Mouse (Mus musculus) kidney, embryonic 15.5 days (tissue): Measurements from ENCODE around the gene Edn3. TPM values are rescaled to one million over a fixed set of nuclear protein-coding genes. Genes with fewer than 3 reads are reported as not detected.

Source experiments
- ATAC-seq: fragments of 200-750 bp; cut with Nextera tagmentation; replicated peaks from 2 replicates; pipeline ENCODE4 v1.8.0; 2017; ENCODE audit warnings: moderate TSS enrichment; ENCODE audit not compliant: low FRiP score
- H3K27ac ChIP-seq: fragments of 300-500 bp; sonication (generic); 2 replicates; pipeline ENCODE4 v1.5.1; 2015; ENCODE audit warnings: mild to moderate bottlenecking, inconsistent platforms
- H3K27me3 ChIP-seq: fragments of 300-500 bp; sonication (generic); 2 replicates; pipeline ENCODE4 v1.6.1; 2015; ENCODE audit warnings: inconsistent platforms
- H3K36me3 ChIP-seq: fragments of 300-500 bp; sonication (generic); 2 replicates; pipeline ENCODE4 v1.6.1; 2015; ENCODE audit warnings: inconsistent platforms
- H3K4me1 ChIP-seq: fragments of 300-500 bp; sonication (generic); 2 replicates; pipeline ENCODE4 v1.6.1; 2015; ENCODE audit warnings: inconsistent platforms
- H3K4me2 ChIP-seq: fragments of 300-500 bp; sonication (generic); 2 replicates; pipeline ENCODE4 v1.6.1; 2015; ENCODE audit warnings: moderate library complexity, mild to moderate bottlenecking, inconsistent platforms
- H3K4me3 ChIP-seq: fragments of 300-500 bp; sonication (generic); replicated peaks from 2 replicates; pipeline ENCODE4 v1.5.1; 2015; ENCODE audit warnings: mild to moderate bottlenecking, inconsistent platforms
- H3K9ac ChIP-seq: fragments of 300-500 bp; sonication (generic); 2 replicates; pipeline ENCODE4 v1.6.1; 2015; ENCODE audit warnings: mild to moderate bottlenecking, inconsistent platforms
- H3K9me3 ChIP-seq: fragments of 300-500 bp; sonication (generic); replicated peaks from 2 replicates; pipeline ENCODE4 v1.6.1; 2016; ENCODE audit warnings: inconsistent platforms
- WGBS: fragments of 180-500 bp; shearing (Covaris S2); methylation state at CpG from one replicate; pipeline ENCODE4 v1.1.7; 2015; ENCODE audit warnings: mixed read lengths; 5-methylcytosine and 5-hydroxymethylcytosine counted together
- polyA plus RNA-seq: library from polyadenylated mRNA; unstranded; fragments of >200 nt; fragmentation: Nextera tagmentation; extraction: Ambion mirVana; gene quantifications from 2 replicates; pipeline ENCODE4 v1.2.1, GENCODE M21; 2015

Edn3 gene
- polyA plus RNA-seq, 1 experiment from 2014 or later: 7.7 TPM

GRCm38 (mm10) chr2:174802453-174802852 is 42.0 kb downstream of the Edn3 start:
- 82% methylated on average over 6 of the region's 6 CpGs for WGBS
- Histone ChIP-seq H3K4me1 (no peaks in the 10 kb centered on the region), H3K27me3 (no peaks in the 10 kb centered on the region), H3K9ac (no peak overlapping the region), H3K9me3 (no peaks in the 10 kb centered on the region; the same call in 1 of the 2 replicates), H3K4me3 (no peak overlapping the region), H3K27ac (no peak overlapping the region), H3K36me3 (no peaks in the 10 kb centered on the region), H3K4me2 (no peak overlapping the region)
- ATAC-seq: no peak

DNA sequence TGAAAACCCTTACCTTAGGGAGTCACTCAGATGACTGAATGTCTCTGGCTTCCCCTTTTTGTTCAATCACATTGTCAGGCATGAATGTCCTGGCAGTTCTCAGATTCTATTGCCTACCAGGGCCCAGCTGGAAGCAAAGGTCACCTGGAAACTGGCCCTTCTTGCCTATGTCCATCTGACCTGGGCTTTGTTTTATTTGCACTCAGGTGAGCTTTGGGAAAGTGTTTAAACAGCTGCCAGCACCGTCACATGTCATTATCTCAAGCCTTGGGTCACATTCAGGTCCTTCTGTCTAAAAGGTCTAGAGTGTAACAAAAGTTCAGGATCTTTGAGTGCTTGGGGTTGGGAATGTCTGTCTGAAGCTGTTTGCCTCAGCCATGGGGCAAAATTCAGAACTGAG is 43.2 kb downstream of the Edn3 start:
- Histone ChIP-seq H3K9me3 (no peaks in the 10 kb centered on the region; the same call in 1 of the 2 replicates), H3K4me2 (no peak overlapping the region), H3K4me1 (no peaks in the 10 kb centered on the region), H3K27ac (no peak overlapping the region), H3K9ac (no peak overlapping the region), H3K27me3 (no peaks in the 10 kb centered on the region), H3K4me3 (no peak overlapping the region), H3K36me3 (no peaks in the 10 kb centered on the region)
- WGBS: 70% methylated on average over 1 of the region's 1 CpGs
- ATAC-seq: no peak

DNA sequence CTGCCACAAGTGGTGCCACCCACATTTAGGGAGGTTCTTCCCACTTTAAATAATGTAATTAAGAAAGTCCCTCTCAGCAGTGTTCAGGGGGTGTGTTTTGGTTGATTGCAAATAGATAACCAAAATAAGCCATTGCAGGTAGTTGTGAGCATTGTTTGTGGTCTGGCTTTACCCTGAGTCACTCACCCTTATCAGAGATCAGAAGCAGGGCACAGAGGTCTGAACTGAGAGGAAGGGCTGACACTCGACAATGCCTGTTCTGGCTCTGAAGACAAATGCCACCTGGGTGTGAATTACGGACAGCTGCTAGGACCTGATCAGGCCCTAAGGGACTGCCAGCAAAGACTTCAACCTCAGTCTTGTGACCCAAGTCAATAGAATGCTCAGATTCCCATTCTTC is 47.5 kb downstream of the Edn3 start:
- WGBS: 15% methylated on average over 2 of the region's 2 CpGs
- no peak overlapping the region for H3K27ac ChIP-seq
- no peaks in the 10 kb centered on the region for H3K4me1 ChIP-seq
- H3K27me3 ChIP-seq: no peaks in the 10 kb centered on the region
- no peak overlapping the region for H3K4me2 ChIP-seq
- H3K9me3 ChIP-seq: no peaks in the 10 kb centered on the region; the same call in 1 of the 2 replicates
- no peaks in the 10 kb centered on the region for H3K36me3 ChIP-seq
- H3K9ac ChIP-seq: no peak overlapping the region
- no peak; the same call in 1 of the 2 replicates for ATAC-seq
- H3K4me3 ChIP-seq: no peak overlapping the region

DNA sequence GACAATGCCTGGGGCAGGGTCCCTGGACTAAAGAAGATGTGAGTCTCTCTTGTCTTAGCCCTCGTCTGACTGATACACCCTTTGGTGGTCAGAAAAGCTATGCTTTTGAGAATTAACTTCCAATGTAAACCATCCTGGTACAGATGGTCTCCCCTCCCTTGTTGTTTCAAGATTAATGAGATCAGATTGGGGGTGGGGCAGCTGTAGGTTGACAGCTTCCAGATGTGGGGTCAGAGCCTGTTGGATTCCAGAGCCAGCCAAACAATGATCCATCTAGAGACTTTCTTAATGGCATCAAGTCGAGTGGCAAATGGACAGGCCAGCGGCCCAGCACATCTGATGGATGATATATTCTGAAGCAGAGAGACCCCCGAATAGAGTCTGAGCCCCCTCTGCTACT is 48.9 kb downstream of the Edn3 start:
- 49% methylated on average over 4 of the region's 4 CpGs for WGBS
- 0 out of 2 replicates have a peak, but pooled peaks cover 5% of the 10 kb centered on the region for H3K4me1 ChIP-seq
- H3K27me3 ChIP-seq: no peaks in the 10 kb centered on the region
- no peaks in the 10 kb centered on the region; the same call in 1 of the 2 replicates for H3K9me3 ChIP-seq
- H3K27ac ChIP-seq: no peak overlapping the region
- no peak overlapping the region for H3K9ac ChIP-seq
- H3K4me3 ChIP-seq: no peak overlapping the region
- no peak overlapping the region for H3K4me2 ChIP-seq
- no peak for ATAC-seq
- H3K36me3 ChIP-seq: no peaks in the 10 kb centered on the region

DNA sequence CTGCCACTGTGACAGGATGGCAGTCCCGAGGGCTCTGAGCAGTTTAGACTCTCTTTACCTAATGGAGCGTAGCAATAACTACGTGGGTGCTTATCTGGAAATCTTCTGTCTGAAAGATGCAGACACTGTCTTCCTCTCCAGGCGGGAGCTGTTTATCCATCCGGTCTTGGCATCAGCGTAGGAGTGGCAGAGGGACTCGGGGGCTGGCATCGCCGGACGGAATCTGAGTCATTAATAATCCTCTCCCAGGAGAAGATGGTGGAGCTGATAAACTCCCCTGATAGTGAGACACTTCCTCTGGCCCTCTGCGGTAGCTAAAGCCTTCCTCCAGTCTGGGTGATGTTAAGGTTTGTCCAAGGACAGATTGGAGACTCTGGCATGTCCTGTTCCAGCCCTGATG is 52.9 kb downstream of the Edn3 start:
- peak overlapping the region; percentile 9; the same call in 1 of the 2 replicates for H3K27ac ChIP-seq

GRCm38 (mm10) chr2:174816163-174816562 is 55.7 kb downstream of the Edn3 start:
- no peak for ATAC-seq
- WGBS: 89% methylated on average over 2 of the region's 2 CpGs
- H3K4me2 ChIP-seq: no peak overlapping the region

More for the DNA sequence above, 52.9 kb downstream of the Edn3 start:
- WGBS: 20% methylated on average over 11 of the region's 11 CpGs
- Histone ChIP-seq H3K4me3 (no peak overlapping the region), H3K36me3 (no peaks in the 10 kb centered on the region), H3K9me3 (no peaks in the 10 kb centered on the region), H3K4me2 (no peak overlapping the region), H3K9ac (no peak overlapping the region), H3K4me1 (peaks cover 9% of the 10 kb centered on the region), H3K27me3 (no peaks in the 10 kb centered on the region)
- 0 out of 2 replicates have a peak, but pooled peaks have one; percentile 46 for ATAC-seq

GRCm38 (mm10) chr2:174820286-174820685 is 59.9 kb downstream of the Edn3 start:
- no peak for ATAC-seq
- Histone ChIP-seq H3K9ac (no peak overlapping the region), H3K27me3 (no peaks in the 10 kb centered on the region), H3K36me3 (no peaks in the 10 kb centered on the region), H3K4me2 (no peak overlapping the region), H3K4me1 (peaks cover 4% of the 10 kb centered on the region), H3K9me3 (no peaks in the 10 kb centered on the region), H3K4me3 (no peak overlapping the region), H3K27ac (no peak overlapping the region)
- WGBS: 65% methylated on average over 3 of the region's 3 CpGs

More at GRCm38 (mm10) chr2:174816163-174816562, 55.7 kb downstream of the Edn3 start:
- H3K9ac ChIP-seq: no peak overlapping the region
- H3K9me3 ChIP-seq: no peaks in the 10 kb centered on the region
- no peak overlapping the region for H3K27ac ChIP-seq
- no peaks in the 10 kb centered on the region for H3K27me3 ChIP-seq
- H3K4me3 ChIP-seq: no peak overlapping the region
- H3K36me3 ChIP-seq: no peaks in the 10 kb centered on the region
- peaks cover 9% of the 10 kb centered on the region for H3K4me1 ChIP-seq

- Histone ChIP-seq H3K4me3 (no peak overlapping the region), H3K27me3 (no peaks in the 10 kb centered on the region), H3K9ac (no peak overlapping the region), H3K4me1 (no peaks in the 10 kb centered on the region), H3K36me3 (no peaks in the 10 kb centered on the region), H3K27ac (no peak overlapping the region), H3K9me3 (no peaks in the 10 kb centered on the region), H3K4me2 (no peak overlapping the region)
- ATAC-seq: no peak
- 95% methylated on average over 4 of the region's 4 CpGs for WGBS
Observed at GRCm38 (mm10) chr2:174827829-174828228, 67.4 kb downstream of the Edn3 start.

- Histone ChIP-seq H3K9me3 (no peaks in the 10 kb centered on the region), H3K4me1 (no peaks in the 10 kb centered on the region), H3K27ac (no peak overlapping the region), H3K27me3 (no peaks in the 10 kb centered on the region), H3K9ac (no peak overlapping the region), H3K4me2 (no peak overlapping the region), H3K4me3 (no peak overlapping the region), H3K36me3 (no peaks in the 10 kb centered on the region)
- ATAC-seq: no peak
- WGBS: 51% methylated on average over 5 of the region's 5 CpGs
Observed at GRCm38 (mm10) chr2:174833608-174834007, 73.2 kb downstream of the Edn3 start.

Other genes with a start within 250 kb of the Edn3 start
- not detected in 2 replicates for gene Zfp831, start 117.1 kb upstream of the Edn3 start, polyA plus RNA-seq
- gene Gm14444, start 249.6 kb downstream of the Edn3 start, polyA plus RNA-seq: not detected in 2 replicates